Mouse (Mus musculus): ENCODE measurements around the gene Cdh4.

The Cdh4 gene

GRCm38 (mm10) chr2:179946496-179946895 lies 504.3 kb downstream of the Cdh4 start:
- no peak for DNase-seq (ENCODE audit: low read depth)

- no peak for DNase-seq (ENCODE audit: low read depth)
Measured at GRCm38 (mm10) chr2:179947607-179948006, 505.4 kb downstream of the Cdh4 start.

GRCm38 (mm10) chr2:179948820-179949219 lies 506.6 kb downstream of the Cdh4 start:
- no peak for DNase-seq (ENCODE audit: low read depth)
